Mouse (Mus musculus): Measurements from ENCODE around the gene Ptprcap.

GRCm38 (mm10) chr19:4151898-4152297 lies 1.5 kb upstream of the Ptprcap start:
- TF ChIP-seq POLR2A (IDR thresholded peaks at IDR 0.05; ENCODE audit: control insufficient read depth in 1 of 2, insufficient read depth in 1 of 2, low read depth in 1 of 2, low read length in 2 of 2, poor library complexity in 1 of 2) (no peak), GABPA (IDR thresholded peaks at IDR 0.05; ENCODE audit: low read depth, low read length) (no peak), CTCF (IDR thresholded peaks at IDR 0.05 in 2 of 3, conservative IDR thresholded peaks at IDR 0.05 in 1 of 3; ENCODE audit: control insufficient read depth in 1 of 3, insufficient read depth in 1 of 3, low read depth in 2 of 3, low read length in 3 of 3, poor library complexity in 1 of 3, severe bottlenecking in 1 of 3) (no peak), EP300 (IDR thresholded peaks at IDR 0.05; ENCODE audit: low read depth in 1 of 2, low read length in 2 of 2) (no peak), CHD2 (IDR thresholded peaks at IDR 0.05; ENCODE audit: low read length) (no peak), HCFC1 (IDR thresholded peaks at IDR 0.05; ENCODE audit: low read depth, low read length) (no peak), ZNF384 (IDR thresholded peaks at IDR 0.05; ENCODE audit: low read depth, low read length) (no peak), ELF1 (IDR thresholded peaks at IDR 0.05; ENCODE audit: low read depth, low read length) (no peak), MXI1 (IDR thresholded peaks at IDR 0.05; ENCODE audit: low read depth, low read length) (no peak), RAD21 (IDR thresholded peaks at IDR 0.05; ENCODE audit: low read depth, low read length) (no peak)

All from MEL (cell line).